Mouse (Mus musculus) adrenal gland, adult 18-20 months (tissue): ENCODE results near the gene Tomt. TPM values are rescaled to one million over a fixed set of nuclear protein-coding genes. Genes with fewer than 3 reads are reported as not detected.
"Not testable (repeated sequence)": the region's sequence is repeated elsewhere in the genome, so short reads cannot be mapped to it uniquely, and the experiment has no call there.

ENCODE experiments used
- DNase-seq, 2 experiments: peaks; one replicate each; pipeline ENCODE4 v3.0.0; 2021 to 2022; ENCODE audit warnings: low spot score in 2 of 2
- long read RNA-seq, 2 experiments: library from polyadenylated mRNA; stranded (forward); transcript quantifications; one replicate each; pipeline ENCODE4 v2.0.0; 2021
- total RNA-seq, 2 experiments: library from RNA; stranded (reverse); gene quantifications; 1 replicate in 1 of 2; 2 replicates in 1 of 2; pipeline ENCODE4 v1.2.3; 2021

Gene Tomt
- total RNA-seq = not detected
- long read RNA-seq, experiment 1 = 0 reads
- long read RNA-seq, experiment 2 = 0 reads

DNA sequence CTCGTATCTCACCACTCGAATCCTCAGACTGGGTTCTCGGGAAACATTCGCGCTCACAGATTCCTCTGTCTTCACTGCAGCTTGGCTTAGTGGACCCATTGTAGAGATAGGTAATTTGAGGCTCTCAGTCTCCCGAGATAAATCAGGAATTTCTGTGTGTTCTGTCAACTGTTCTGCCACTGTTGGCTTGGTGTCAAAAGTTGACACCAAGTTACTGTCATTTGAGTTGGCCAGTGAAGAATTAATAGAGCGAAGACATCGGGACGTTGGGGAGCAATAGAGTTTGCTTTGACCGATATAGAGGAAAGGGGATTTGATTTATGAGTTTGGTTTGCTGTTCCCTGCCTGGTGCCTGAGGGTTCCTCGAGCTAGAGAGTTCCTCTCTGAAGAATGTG lies at the start of gene Tomt:
TSS of gene Tomt (minus strand) at position 73 of the 395 bp plus-strand sequence.
- no peak for DNase-seq

DNA sequence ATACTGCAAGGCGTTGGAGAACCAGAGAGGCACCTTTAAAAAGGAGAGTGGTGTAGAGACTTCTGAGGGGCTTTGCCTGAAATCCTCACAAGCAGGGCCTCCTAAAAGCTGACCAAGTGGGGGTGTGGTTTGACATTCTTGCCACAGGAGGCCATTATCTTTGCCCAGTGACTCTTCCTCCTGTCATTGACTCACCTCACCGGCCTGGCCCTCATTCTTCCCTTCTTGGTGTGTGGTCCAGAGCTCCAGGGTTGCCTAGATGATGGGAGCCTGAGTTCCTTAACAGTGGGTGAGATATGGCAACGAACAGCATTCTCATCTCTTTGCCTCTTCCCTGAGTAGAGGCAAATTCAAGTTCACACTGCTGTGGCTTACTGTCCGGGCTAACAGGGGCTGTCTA lies 49.7 kb upstream of the Tomt start:
- no peak for DNase-seq

DNA sequence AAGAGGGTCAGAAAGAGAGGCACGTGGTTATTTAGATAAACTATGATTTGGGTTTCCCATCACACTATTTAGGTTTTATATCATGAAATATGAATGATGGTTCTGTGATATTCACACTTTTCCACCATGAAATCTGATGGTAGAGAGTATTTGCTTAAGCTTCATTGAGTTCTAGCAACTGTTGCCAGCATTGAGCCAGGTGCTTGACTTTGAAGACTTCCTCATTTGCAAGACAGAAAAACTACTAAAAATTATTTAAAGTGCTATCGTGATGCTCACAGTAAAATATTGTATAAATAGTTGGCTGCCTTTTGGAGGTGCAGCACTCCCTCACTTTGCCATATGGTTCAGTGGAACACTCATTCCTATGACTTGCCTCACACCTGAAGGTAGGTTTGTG lies 49.1 kb upstream of the Tomt start:
- no peak for DNase-seq

DNA sequence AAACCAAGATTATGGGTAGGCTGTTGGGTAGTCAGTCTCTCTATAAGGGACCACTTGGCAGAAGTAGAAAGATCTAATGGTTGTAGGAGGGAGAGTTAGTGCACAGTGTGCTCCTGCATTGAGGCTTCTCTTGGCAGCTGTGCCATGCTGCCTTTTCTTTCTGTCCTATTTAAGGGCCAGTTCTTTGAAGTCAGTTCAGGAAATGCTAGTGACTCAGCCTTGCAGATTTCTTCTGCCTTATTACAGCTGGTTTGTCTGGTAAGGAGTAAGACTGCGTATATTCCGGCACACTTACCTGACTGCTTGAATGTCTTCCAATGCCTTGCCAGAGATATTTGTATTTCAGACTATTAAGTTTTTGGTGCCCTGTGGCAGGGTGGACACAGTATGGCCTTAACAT lies 48.0 kb upstream of the Tomt start:
- no peak for DNase-seq

DNA sequence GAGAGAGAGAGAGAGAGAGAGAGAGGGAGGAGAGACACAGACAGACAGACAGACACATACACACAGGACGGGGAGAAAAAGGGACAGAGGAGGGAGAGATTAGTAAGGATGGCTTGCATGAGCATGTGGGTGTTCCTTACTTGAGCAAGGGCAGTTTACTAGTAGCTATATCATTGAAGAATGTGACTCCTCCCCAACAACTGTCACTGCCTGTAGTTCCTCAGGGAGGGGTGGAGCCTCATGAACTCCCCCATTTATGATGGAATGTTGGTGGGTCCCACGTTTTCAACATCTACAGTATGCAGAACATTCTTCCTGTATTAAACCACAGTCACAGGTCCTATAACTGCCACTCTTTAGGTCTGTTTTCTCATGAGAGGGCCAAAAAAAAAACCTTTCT lies 45.9 kb upstream of the Tomt start:
- DNase-seq = no peak

DNA sequence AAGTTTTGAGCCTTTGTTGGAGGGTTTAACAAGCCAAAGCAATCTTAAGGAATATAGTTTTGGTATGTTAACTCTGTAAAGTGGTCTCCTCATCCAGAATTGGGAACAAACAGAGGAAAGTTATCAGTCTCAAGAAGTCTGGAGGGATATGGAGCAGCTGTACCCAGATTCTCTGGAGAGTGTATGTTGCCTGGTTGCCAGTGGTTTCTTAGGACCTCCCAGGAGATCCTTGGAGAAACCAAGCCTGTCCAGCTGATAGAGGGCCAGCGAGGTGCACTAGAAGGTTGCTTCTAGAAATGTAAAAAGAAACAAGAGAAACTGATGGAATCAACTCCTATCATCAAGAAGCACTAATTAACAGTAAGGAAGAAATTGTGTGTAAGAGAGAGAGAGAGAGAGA lies 45.5 kb upstream of the Tomt start:
- no peak for DNase-seq

DNA sequence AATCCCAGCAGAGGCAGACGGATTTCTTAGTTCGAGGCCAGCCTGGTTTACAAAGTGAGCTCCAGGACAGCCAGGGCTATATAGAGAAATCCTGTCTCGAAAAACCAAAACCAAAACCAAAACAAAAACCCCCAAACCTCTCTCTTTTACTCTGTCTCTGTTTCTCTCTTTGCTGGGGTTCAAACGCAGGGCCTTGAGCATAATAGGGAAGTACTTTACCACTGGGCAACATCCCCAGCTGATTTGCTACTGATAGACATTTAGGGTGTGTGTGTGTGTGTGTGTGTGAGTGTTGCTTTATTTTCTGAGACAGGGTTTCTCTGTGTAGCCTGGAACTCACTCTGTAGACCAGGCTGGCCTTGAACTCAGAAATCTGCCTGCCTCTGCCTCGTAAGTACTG lies 42.8 kb upstream of the Tomt start:
- DNase-seq = not testable (repeated sequence)

DNA sequence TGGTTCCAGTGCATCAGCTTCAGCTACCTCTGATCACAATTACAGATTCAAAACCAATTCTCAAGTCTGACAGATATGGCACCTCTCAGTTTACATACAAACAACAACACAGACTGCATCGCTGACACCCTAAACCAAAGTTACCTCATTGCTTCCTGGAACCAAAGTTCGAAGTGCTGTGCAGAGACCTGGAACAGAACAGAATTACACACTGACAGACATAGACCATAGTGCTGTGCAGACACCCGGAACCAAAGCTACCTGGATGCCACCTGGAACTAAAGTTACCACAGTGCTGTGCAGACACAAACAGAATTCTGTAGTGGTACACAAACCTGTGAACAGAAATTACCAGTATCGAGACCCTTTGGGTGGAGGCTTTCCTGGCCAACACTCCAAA lies 33.6 kb upstream of the Tomt start:
- DNase-seq = no peak

DNA sequence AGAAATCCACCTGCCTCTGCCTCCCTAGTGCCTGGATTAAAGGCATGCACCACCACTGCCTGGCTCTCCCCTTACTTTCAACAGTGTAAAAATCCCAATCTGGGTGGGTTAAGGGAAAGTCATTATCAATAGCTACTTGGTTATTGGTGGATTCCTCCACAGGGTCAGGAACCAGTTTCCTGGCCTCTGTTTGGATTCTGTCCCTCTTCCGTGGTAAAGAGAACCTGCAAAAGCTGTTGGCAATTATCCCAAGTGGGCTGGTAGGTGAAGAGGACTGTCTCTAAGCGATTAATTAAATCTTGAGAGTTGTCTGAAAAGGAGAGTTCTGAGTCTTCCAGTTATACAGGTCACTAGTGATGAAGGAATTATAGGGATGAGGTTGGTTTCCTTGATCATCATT lies 32.2 kb upstream of the Tomt start:
- DNase-seq = no peak

DNA sequence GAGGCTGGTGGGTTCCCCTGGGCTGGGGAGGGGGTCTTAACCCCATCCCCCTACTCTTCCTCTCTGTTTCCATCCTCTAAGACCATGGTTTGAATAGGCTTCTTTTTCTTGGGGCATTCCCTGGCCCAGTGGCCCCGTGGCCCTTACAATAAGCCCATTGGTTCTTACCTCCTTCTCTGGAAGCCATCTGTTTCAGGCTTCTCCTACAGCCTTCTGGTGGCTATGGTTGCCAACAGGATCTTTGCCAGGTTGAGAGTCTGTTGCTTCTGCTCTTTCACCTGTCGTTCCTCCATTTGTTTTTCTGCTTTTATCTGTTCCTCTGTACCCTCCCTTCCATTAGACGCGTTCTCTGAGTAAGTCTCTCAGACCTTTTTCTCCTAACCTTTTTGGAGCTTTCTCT lies 31.4 kb upstream of the Tomt start:
- DNase-seq = no peak

DNA sequence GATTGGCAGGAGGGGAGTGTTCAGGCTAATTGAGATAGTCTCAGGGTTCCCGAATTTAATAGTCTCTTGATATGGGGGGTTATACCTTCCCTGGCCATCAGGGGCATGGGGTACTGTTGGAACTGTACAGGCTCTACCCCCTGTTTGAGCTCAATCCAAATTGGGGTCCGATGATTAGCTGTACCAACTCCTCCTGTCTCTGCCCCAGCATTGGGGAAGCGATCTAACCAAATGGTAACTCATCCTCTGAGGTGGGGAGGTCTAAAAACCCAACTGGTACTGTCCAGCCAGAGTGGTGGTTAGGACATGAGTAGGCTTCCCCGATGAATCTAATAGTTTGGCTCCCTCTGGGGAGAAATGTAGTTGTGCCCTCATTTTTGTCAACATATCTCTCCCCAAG lies 30.8 kb upstream of the Tomt start:
- DNase-seq = no peak

DNA sequence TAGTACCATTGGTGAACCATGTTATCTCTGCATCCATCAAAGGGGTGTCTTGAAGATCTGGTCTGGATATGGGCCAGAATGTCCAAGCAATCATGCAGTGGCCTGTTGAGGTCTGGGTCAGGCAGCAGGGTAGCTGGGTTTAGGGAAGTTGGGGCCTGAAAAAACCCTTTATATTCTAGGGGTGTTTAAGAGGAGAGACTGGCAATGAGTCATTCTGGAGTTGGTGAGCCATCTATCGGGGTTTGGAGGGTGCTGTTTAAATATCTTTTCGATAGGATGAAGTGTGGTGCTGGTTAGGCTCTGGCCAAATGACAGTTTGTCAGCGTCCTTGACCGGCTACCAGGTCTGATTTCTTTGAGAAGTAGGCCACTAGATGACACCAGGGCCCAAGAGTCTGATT lies 29.8 kb upstream of the Tomt start:
- DNase-seq = no peak

DNA sequence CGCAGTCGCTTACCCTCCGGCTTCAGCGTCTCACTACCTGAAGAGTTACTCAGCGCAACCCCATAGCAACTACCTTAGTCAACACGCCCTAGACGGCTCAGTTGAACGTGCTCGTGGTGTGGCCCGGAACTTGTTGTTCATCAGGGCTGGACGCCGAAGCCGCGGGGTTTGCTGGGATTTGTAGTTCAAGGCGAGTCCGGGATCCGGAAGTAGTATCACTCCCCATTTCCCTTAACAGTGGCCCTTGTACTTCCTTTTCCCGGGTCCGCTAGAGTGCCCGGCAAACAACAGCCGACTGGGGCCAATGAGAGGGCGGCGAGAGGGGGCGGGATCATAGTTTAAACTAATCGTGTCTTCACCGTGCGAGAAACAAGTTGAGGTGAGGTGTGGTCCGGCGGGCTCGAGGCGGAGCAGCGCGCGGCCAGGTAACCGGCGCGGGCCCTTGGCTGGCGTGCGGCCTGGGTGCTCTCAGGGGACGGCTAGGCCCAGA lies 27.6 kb upstream of the Tomt start, which contains the start of the genes Lrrc51 and Numa1:
TSS of gene Lrrc51 (minus strand) at position 145 of the 490 bp plus-strand sequence.
TSS of gene Numa1 (plus strand) at position 361 of the 490 bp plus-strand sequence.
- DNase-seq = peak; percentile 87 to 89

DNA sequence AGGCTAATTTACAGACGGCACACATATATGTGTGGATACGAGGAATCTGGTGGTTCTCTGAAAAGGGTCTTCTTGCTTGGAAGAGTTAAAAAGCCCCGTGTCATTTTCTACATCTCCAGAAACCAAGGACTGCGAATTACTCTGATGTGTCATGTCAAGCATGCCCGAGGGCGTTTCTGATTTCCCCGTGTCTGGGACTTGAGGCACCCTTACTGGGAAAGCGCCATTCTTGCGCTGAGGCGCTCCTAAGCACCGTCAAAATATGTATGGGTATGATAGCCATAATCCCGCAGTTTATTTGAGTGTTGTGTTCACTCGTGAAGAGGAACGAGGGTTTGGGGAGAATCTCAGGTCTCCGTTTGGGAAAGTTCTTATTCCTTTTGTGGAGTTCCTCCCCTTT lies 27.1 kb upstream of the Tomt start:
- DNase-seq = no peak

DNA sequence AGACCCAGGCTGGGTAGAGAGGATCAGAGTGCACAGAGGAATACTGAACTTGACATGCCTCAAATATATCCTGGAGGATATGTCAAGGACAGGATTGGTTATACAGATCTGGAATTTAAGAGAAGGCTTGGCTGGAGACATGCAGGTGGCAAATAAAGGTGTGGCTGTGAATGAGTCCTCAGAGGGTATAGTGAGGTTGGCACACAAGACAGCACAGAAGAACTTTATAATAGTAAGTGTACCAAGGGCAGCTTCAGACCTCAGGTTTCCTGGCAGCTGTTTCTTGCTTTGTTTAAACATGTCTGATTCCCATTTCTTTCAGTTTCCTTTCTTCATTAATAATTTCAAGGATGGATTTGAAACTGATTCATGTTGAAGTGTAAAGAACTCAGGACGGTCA lies 26.4 kb upstream of the Tomt start:
- DNase-seq = no peak

DNA sequence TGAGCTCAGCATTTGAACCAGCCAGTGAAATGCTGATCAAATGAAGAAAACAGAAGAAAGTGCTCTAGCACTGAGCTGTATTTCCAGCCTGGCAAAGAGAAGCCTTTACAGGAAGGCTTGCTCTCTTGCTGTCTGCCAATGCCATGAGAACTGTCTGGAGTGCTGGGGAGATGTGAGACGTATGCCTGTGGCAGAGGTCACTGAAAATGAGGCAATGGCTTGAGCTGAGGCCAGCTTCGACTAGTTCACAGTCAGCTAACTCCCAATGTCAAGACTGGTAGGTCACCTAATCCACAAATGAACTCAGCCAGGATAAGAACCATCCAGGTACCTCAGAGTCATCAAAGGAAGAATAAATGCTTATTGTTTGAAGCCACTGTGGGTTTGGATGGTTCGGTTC lies 21.9 kb upstream of the Tomt start:
- DNase-seq = no peak

DNA sequence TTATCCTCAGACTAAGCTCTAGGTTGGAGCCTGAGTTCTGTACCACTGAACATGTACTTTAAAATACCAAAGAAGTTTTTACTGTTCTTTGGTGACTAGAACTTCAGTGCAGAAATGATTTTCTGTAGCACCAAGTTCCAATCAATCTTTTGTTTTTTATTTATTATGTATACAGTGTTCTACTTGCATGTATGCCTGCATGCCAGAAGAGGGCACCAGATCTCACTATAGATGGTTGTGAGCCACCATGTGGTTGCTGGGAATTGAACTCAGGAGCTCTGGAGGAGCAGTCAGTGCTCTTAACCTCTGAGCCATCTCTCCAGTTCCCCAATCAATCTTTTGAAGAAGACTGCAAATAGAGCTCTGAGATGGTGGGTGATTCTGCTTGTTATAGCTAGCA lies 19.7 kb upstream of the Tomt start:
- not testable (repeated sequence) for DNase-seq

DNA sequence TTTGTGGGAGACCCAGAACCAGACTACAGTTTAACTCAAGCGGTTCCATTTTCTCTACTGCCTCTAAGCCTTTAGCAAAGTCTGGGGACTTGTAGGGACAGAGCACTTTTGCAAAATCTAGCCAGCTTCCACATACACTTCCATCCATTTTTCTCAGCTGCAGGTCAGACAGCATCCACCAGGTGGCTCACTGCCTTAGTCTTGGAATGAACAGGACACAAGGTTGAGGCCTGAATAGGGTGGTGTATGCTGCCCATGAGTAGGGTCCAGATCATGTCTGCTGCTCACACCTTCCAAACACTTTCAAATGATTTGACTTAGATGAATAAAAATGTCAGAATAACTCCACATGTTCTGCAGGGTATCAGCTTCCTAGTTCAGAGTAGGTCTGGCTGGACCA lies 11.9 kb upstream of the Tomt start:
- DNase-seq = peak; percentile 60 to 64

DNA sequence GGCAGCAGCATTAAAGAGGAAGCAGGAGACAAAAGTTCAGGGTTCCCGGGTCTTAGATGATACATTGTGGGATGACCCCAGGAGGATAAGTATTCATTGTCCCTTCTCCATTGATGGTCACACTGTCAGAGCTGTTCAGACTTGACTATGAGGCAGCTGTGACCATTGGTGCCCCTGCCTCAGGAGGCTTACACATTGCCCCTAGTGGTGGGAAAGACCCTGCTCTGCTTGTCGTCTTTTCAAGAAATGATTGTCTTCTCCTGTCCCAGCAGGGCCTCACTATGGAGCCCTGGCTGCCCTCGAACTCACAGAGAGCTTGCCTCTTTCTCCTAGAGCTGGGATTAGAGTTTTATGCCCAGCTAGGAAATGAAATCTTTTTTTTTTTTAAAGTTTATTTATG lies 5.8 kb upstream of the Tomt start:
- no peak for DNase-seq

DNA sequence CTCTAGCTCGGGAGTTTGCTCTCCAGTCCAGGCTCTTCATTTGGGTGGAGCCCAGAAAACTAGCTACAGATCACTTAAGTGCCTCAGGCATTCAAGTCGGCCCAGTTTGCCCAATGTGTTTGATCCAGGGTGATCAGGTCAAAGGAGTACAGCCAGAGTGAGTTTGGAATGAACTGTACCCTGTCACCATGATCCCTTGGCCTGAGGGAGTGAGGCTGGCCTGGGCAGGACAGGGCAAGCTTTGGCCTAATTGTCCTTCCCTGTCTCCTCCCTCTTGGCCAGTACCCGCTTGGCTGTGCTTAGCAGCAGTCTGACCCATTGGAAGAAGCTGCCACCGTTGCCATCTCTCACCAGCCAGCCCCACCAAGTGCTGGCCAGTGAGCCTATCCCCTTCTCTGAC lies 4.0 kb upstream of the Tomt start:
- no peak for DNase-seq

DNA sequence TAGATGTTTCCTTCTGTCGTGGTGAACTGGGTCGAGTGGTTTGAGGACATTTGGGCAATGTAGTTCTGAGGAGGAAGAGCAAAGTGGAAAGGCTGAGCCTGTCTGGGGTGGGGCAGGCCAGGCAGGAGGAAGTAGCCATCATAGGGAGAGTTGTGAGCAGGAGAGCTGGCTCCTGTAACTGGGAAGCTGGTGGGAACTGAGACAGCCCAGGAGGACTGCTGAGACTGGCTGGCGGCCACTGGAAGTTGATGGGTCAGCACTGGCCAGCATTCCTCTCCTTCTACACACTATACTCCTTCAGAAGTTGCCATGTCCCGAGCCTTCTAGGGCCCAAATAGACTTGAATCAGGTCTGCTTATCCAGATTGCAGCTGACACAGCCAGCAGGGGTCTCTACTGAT lies 2.2 kb upstream of the Tomt start:
- no peak for DNase-seq

DNA sequence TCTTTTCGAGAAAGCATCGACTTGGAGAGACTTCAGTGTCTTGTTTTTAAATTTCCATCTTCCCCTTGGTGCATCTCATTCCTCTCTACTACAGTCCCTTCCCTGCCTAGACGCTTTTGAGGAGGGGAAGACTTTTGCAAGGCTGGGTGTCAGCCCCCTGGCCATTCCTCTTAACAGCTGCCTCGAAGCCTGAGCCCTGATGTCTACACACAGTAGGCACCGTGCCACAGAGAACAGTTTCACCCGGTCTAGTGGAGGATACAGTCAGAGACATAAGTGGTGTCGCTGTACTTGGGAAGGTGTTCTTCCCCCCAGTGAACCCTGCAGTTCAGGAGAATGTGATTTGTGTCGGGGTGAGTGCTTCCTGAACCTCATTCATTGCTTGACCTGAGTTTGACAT lies 537 bp upstream of the Tomt start:
- no peak for DNase-seq

DNA sequence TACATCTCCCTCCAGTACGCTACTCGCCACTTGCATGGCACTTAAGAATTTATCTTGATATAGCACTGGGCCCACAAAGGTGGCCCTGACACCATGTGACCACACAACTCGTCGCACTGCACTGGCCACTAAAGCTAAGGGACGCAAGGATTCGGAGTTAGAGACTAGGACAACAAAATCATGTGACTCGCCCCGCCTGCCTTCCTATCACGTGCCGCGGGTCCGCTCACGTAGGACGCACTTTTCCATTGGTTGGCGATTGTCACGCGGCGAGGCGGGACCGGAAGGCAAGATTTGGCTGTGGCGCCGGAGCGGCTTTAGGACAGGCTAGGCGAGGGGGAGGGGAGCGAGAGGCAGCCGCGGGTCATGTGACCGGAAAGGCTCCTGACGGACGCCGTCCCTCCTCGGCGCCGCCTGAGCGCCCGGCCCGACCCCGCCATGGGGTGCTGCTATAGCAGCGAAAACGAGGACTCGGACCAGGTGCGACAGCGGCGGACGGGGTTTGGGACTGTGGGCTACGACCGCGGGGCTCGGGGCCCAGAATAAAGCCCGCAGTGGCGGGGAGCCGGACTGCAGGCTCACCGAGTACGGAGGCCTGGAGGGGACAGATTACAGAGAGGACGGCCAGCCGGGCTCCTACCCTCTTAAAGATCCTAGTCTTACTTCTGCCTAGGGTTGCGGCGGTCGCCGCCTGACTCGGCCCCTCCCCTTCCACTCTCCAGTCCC lies 435 bp downstream of the Tomt start, which contains the start of gene Lamtor1:
TSS of gene Lamtor1 (plus strand) at position 344 of the 726 bp plus-strand sequence.
- peak; percentile 97 to 98 for DNase-seq
